Mouse (Mus musculus): Measurements from ENCODE around the gene Rps6kb1.

Rps6kb1 gene

GRCm38 (mm10) chr11:86464275-86464674 lies 80.3 kb downstream of the Rps6kb1 start:
- peak; percentile 57 to 81 for DNase-seq

- no peak for DNase-seq
Observed at GRCm38 (mm10) chr11:86462579-86462978, 82.0 kb downstream of the Rps6kb1 start.

GRCm38 (mm10) chr11:86458866-86459265 lies 85.7 kb downstream of the Rps6kb1 start:
- DNase-seq = no peak

DNA sequence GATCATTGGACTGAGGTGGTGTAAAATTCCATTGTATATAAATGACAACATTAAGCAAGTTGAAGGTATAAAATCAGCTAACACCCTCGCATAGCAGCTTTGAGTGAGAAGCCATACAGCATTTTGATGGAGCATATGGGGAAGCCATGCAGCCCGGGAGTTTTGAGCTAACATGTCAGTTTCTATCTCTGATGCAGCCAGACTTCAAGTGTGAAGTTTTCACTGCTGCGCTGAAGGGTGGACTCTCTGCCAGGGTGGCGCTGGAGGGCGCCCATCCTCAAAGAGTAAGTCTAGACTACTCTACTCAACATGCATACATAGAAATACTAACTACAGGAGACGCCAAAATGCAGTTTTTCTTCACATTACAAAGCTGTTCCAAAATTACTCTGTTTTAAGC lies 87.1 kb downstream of the Rps6kb1 start:
- DNase-seq = no peak

GRCm38 (mm10) chr11:86453991-86454390 lies 90.6 kb downstream of the Rps6kb1 start:
- no peak for DNase-seq
